Mouse (Mus musculus): ENCODE measurements around the gene Nckap5l. TPM values are rescaled to one million over a fixed set of nuclear protein-coding genes. Genes with fewer than 3 reads are reported as not detected.

Gene Nckap5l
- total RNA-seq, 2 experiments from 2014 or later = 2.2 to 9.7 TPM

GRCm38 (mm10) chr15:99433081-99433718, 24.3 kb downstream of the Nckap5l start:
- no peak for ATAC-seq (replicated peaks; ENCODE audit: poor library complexity)

GRCm38 (mm10) chr15:99431967-99432366, 25.6 kb downstream of the Nckap5l start:
- ATAC-seq (replicated peaks; ENCODE audit: poor library complexity) = no peak

GRCm38 (mm10) chr15:99431504-99431903, 26.0 kb downstream of the Nckap5l start:
- ATAC-seq (replicated peaks; ENCODE audit: poor library complexity) = no peak

GRCm38 (mm10) chr15:99431063-99431462, 26.5 kb downstream of the Nckap5l start:
- ATAC-seq (replicated peaks; ENCODE audit: poor library complexity) = no peak

GRCm38 (mm10) chr15:99430394-99430793, 27.2 kb downstream of the Nckap5l start:
- no peak for ATAC-seq (replicated peaks; ENCODE audit: poor library complexity)

- no peak for ATAC-seq (replicated peaks; ENCODE audit: poor library complexity)
Observed at GRCm38 (mm10) chr15:99423884-99424283, 33.7 kb downstream of the Nckap5l start.

- ATAC-seq (replicated peaks; ENCODE audit: poor library complexity) = no peak
Observed at GRCm38 (mm10) chr15:99423131-99423530, 34.4 kb downstream of the Nckap5l start.

- no peak for ATAC-seq (replicated peaks; ENCODE audit: poor library complexity)
Observed at GRCm38 (mm10) chr15:99422551-99422950, 35.0 kb downstream of the Nckap5l start.

- ATAC-seq (replicated peaks; ENCODE audit: poor library complexity) = no peak
Observed at GRCm38 (mm10) chr15:99421676-99422075, 35.9 kb downstream of the Nckap5l start.

- ATAC-seq (replicated peaks; ENCODE audit: poor library complexity) = peak; percentile 62
Observed at GRCm38 (mm10) chr15:99421152-99421551, 36.4 kb downstream of the Nckap5l start.

GRCm38 (mm10) chr15:99420521-99421014, 37.0 kb downstream of the Nckap5l start:
- ATAC-seq (replicated peaks; ENCODE audit: poor library complexity) = peak; percentile 7; the same call in 1 of the 2 replicates

- no peak for ATAC-seq (replicated peaks; ENCODE audit: poor library complexity)
Observed at GRCm38 (mm10) chr15:99420101-99420500, 37.4 kb downstream of the Nckap5l start.

GRCm38 (mm10) chr15:99417692-99418271, 39.8 kb downstream of the Nckap5l start:
- no peak for ATAC-seq (replicated peaks; ENCODE audit: poor library complexity)

GRCm38 (mm10) chr15:99416957-99417356, 40.6 kb downstream of the Nckap5l start:
- no peak for ATAC-seq (replicated peaks; ENCODE audit: poor library complexity)

GRCm38 (mm10) chr15:99416348-99416882, 41.1 kb downstream of the Nckap5l start:
- ATAC-seq (replicated peaks; ENCODE audit: poor library complexity) = peak; percentile 89

GRCm38 (mm10) chr15:99415793-99416192, 41.8 kb downstream of the Nckap5l start:
- peak; percentile 30; the same call in 1 of the 2 replicates for ATAC-seq (replicated peaks; ENCODE audit: poor library complexity)

GRCm38 (mm10) chr15:99411747-99412146, 45.8 kb downstream of the Nckap5l start:
- ATAC-seq (replicated peaks; ENCODE audit: poor library complexity) = no peak

GRCm38 (mm10) chr15:99408845-99409244, 48.7 kb downstream of the Nckap5l start:
- ATAC-seq (replicated peaks; ENCODE audit: poor library complexity) = no peak

- ATAC-seq (replicated peaks; ENCODE audit: poor library complexity) = no peak
Observed at GRCm38 (mm10) chr15:99406986-99407570, 50.5 kb downstream of the Nckap5l start.

- ATAC-seq (replicated peaks; ENCODE audit: poor library complexity) = no peak
Observed at GRCm38 (mm10) chr15:99405150-99405549, 52.4 kb downstream of the Nckap5l start.

- no peak for ATAC-seq (replicated peaks; ENCODE audit: poor library complexity)
Observed at GRCm38 (mm10) chr15:99403159-99403889, 54.2 kb downstream of the Nckap5l start.
